Mouse (Mus musculus) adrenal gland, postnatal 10 days (tissue): ENCODE measurements at regions not wholly inside any gene's neighbourhood (a gene's known extent, or its start where the extent isn't known, plus 50 kb on each side); places are given as distances from the start of the nearest gene placed in this dataset.

Source experiments
- DNase-seq: peaks from one replicate; pipeline ENCODE4 v3.0.0; 2021; ENCODE audit warnings: mixed read lengths

DNA sequence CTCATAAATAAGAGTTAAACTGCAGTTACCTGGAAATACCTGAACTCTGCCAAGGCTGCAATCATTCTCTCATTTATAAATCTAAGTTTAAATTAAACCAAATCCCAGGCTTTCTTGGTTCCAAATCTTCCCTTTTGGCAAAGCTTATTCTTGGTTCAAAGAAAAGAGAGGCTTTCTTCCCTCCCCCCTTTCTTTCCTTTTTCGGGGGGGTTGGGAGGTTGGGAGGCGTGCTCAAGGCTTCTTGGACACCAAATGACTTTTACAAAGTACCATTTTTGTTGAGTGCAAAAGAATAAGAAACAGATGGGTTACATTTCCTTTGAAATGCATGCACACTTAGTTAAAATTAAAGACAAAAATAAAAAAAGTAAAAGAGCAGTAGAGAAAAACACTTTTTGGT lies 105.4 kb upstream of the Mroh9 start:
- no peak for DNase-seq

DNA sequence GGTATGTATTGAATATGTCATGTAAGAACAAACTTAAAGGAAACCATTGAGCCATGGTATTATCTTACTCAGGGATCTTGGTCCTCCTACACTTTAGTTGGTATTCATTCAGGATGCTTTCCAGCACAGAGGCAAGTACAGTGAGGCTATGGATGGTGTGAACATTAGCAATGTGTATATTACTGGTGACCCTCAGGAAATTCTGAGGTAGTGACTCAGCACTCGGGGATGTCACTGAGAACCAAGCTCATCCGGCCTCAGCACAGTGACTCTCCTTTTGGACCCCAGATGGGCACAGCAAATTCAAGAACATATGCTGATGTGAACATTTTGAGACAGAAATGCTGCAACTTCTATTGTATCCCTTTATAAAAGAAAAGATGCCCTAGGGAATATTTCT lies 96.4 kb upstream of the Mroh9 start:
- DNase-seq = no peak

DNA sequence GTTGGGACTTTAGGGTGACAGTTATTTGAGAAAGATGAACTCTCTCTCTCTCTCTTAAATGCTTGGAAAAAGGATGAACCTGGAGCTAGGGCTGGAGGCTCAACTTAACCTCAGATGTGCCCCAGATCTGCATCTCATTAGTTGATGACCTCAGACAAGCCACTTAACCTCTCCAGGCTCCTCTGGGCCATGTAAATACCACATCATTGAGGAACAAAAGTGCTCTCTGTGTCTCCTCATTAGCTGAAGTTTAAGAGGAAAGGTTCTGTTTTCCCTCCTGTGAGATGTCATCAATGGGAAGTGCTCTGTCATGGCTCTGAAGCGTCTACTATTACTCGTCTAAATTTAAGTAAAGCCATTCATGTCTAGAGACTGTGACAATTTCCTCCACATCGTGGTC lies 91.5 kb upstream of the Mroh9 start:
- no peak for DNase-seq

DNA sequence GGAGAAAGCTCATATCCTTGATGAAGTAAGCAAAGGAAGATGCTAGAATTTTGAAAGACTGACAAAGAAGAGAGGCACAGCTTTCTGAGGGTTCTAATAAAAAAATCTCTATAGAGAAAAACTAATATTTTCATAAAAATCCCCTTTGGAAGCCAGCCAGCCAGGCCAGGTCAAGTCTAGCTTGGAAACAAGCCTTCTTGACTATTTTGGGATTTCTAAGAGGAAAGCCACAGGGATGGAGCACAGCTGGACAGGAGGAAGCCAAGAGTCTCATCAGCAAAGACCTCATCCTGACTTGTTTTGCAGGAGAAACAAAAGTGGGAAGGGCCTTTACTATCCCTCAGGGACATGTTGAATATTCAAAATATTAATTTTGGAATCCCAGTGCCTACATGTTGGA lies 81.6 kb upstream of the Mroh9 start:
- DNase-seq = peak; percentile 25

DNA sequence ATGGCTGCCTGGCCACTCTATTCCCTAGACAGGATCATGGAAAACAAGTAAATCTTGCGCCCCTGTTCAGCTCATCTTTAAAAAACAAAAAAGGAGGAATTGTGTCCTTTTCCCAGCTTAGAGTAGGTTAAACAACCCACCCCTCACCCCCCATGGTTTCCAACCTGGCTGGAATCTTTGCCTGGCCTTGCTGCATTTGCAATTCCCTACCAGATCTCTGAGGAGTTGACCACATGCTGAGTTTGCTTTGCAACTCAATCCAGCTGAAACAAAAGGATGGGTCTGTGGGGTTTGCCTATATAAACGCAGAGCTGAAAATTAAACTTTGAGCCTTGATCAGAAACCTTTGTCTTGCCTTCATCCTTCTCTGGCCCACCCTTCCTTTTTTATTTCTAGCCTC lies 78.2 kb upstream of the Mroh9 start:
- DNase-seq = no peak

DNA sequence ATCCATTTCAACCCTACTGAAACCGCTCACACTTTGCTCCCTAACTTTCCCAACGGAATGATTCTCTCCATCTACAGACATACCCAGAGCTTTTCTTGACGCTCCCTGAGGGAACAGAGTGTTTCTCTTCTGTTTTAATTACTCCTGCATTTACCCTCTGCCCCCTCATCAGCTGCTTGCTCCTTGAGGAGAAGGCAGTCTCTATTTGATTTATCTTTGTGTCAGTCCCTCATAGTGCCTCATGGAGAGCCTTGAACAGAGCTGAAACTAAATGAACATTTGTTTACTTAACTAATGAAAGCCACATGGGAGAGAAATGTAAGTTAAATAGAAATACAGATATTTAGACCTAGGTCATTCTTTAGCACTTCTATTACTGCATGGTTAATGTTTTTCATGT lies 74.4 kb upstream of the Mroh9 start:
- DNase-seq = no peak

DNA sequence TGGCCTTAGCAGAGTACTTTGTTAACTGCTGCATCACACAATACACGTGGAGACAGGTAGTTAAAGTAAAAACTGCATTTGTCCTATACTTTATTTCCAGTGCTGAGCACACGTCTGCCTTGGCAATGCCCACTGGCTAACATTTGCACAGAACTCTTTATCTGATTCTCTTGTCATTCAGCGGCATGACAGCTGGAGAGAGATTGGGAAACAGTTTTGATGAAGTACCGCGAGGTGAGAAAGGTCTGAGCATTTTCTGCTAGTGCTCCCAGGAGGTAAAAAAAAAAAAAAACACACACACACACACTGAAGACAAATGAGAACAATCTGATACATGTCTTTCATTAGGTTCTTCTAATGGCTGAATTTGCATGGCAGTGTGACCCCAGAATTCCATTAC lies 73.0 kb upstream of the Mroh9 start:
- no peak for DNase-seq

DNA sequence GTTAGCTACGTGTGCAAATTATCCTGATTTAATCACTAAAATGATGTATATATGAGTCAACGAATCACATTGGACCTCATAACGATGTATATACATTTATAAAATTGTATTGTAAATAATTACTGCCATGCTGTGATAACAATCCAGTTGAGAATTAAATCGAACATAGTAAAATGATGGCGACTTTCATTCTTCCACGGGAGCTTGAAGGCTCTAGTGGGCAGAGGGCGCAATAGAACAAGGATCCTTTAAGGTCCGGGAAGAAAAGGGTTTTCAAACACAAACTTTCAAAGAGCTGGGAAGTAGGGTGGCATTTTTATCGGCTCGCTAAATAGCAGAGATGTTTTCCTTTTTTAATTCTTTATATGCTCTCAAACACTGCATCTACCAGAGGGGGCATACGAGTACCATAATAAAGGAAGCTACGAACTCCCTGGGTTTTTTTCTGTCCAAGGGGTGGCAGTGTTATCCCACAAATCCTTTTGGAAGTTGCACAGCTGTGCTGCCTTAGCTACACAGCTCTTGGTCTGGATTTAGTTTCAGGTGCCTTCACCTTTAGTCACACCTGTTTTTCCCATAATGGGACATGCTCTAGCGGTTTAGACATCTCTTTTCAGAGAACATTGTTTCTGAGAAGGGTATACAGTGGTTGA lies 64.9 kb upstream of the Mroh9 start:
- peak; percentile 83 for DNase-seq

DNA sequence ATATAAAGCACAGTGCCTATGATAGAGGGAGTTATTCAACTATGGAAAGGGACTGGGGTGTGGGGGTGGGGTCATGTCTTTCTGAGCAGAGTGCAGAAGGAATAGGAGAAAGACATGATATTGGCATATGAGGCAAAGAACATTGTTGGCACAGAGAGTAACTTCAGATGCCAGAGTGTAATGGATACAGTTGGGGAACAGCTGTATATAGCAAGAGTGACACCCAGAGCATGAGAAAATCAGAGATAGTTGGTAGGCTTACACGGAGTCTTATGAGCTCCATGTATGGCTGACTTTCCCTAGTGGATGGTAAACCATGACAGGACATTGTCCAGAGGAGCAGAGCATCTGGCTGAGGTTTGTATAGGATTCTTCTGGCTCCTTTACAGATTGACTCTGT lies 61.2 kb upstream of the Mroh9 start:
- DNase-seq = no peak

DNA sequence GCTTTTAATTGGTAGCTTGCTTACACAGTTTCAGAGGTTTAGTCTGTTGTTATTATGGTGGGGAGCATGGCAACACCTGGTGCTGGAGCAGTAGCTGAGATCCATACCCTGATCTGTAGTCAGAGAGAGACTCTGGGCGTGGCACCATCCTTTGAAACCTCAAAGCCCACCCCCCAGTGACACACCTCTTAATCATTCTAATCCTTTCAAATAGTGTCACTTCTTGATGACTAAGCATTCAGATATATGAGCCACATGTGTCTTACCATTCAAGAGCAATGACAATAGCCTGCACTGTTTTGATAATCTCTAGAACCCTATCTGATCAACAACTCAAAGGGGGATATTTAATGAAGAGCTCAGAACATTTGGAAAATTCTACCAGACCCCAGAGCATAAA lies 57.6 kb upstream of the Mroh9 start:
- no peak for DNase-seq

DNA sequence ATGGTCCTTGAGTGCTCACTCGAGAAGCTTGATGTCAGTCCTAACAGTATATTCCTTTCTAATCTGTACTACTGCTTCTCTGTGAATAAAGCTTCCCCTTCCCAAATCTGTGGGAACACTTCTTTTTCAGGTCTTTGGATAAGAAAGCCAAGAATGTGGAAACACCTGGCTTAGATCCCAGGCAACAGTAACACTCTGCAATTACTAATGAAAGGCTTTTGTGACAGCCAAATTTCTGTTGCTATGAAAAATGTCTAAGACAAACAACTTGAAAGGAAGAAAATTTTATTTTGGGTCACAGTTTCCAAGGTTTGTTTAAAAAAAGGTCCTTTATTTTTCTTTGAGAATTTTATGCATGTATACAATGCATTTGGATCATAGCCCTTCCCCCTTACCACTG lies 56.0 kb upstream of the Mroh9 start:
- DNase-seq = peak; percentile 22

DNA sequence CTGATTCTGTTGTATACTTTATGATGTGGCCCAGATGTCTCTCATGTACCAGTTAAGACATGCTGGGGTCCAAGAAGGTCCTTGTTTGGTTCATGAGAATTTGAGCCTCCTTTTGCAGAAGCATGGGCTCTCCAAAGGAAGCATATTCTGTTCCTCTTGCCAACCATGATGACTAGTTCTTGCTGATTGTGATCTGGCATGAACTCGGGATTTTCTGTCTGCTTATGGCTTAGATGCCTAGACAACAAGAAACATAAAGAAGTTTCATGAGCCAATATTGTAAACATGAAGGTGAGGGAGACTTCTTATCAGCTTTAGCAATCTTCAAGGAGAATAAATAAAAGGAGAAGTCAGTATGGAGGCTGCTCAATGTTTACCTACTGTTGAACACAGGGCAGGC lies 52.7 kb upstream of the Mroh9 start:
- no peak for DNase-seq
